Mouse (Mus musculus) thymus, adult 2 months (tissue): ENCODE measurements around the gene Kcnab1.

ENCODE experiments used
- CTCF ChIP-seq: fragments of 200-500 bp; IDR thresholded peaks from 2 replicates; pipeline ENCODE4 v1.5.1; 2012; ENCODE audit warnings: mild to moderate bottlenecking, control low read depth, low read length, moderate library complexity, borderline replicate concordance; ENCODE audit not compliant: control insufficient read depth, poor library complexity, insufficient read depth; ENCODE audit errors: extremely low read depth
- POLR2A ChIP-seq: fragments of 200-500 bp; IDR thresholded peaks from 2 replicates; pipeline ENCODE4 v1.6.1; 2012; ENCODE audit warnings: mild to moderate bottlenecking, low read length, control low read depth, moderate library complexity; ENCODE audit not compliant: control insufficient read depth, poor library complexity, insufficient read depth; ENCODE audit errors: extremely low read depth

- TF ChIP-seq POLR2A = no peak
- no peak for TF ChIP-seq CTCF
Measured at GRCm38 (mm10) chr3:65273317-65273716, 164.1 kb downstream of the Kcnab1 start.
